Mouse (Mus musculus): ENCODE measurements around the gene Myo1e. TPM values are rescaled to one million over a fixed set of nuclear protein-coding genes. Genes with fewer than 3 reads are reported as not detected.

Myo1e gene
- polyA plus RNA-seq, 1 experiment: 9.4 TPM

- TF ChIP-seq CTCF (IDR thresholded peaks at IDR 0.05; ENCODE audit: extremely low read depth, insufficient read depth, low read length): no peak
- TF ChIP-seq POLR2A (IDR thresholded peaks at IDR 0.05; ENCODE audit: extremely low read depth, insufficient read depth, low read length): no peak
- no peaks in the 10 kb centered on the region for H3K4me1 ChIP-seq (ENCODE audit: control insufficient read depth, insufficient read depth, low read length)
- H3K4me3 ChIP-seq (ENCODE audit: insufficient read depth, low read length): no peak overlapping the region
- no peak overlapping the region for H3K27ac ChIP-seq (ENCODE audit: insufficient read depth, low read length)
These were observed 66.9 kb downstream of the Myo1e start for GRCm38 (mm10) chr9:70274071-70274470.

GRCm38 (mm10) chr9:70274476-70274875, 67.3 kb downstream of the Myo1e start:
- Histone ChIP-seq H3K4me3 (ENCODE audit: insufficient read depth, low read length) (no peak overlapping the region), H3K27ac (ENCODE audit: insufficient read depth, low read length) (no peak overlapping the region), H3K4me1 (ENCODE audit: control insufficient read depth, insufficient read depth, low read length) (no peaks in the 10 kb centered on the region)
- TF ChIP-seq CTCF (IDR thresholded peaks at IDR 0.05; ENCODE audit: extremely low read depth, insufficient read depth, low read length) (no peak), POLR2A (IDR thresholded peaks at IDR 0.05; ENCODE audit: extremely low read depth, insufficient read depth, low read length) (no peak)

- no peak for TF ChIP-seq CTCF (IDR thresholded peaks at IDR 0.05; ENCODE audit: extremely low read depth, insufficient read depth, low read length)
- no peak for TF ChIP-seq POLR2A (IDR thresholded peaks at IDR 0.05; ENCODE audit: extremely low read depth, insufficient read depth, low read length)
- Histone ChIP-seq H3K4me1 (ENCODE audit: control insufficient read depth, insufficient read depth, low read length) (no peaks in the 10 kb centered on the region), H3K4me3 (ENCODE audit: insufficient read depth, low read length) (no peak overlapping the region), H3K27ac (ENCODE audit: insufficient read depth, low read length) (no peak overlapping the region)
These were observed 67.9 kb downstream of the Myo1e start for GRCm38 (mm10) chr9:70274887-70275555.

- no peaks in the 10 kb centered on the region; the same call in 1 of the 2 replicates for H3K4me1 ChIP-seq (ENCODE audit: control insufficient read depth, insufficient read depth, low read length)
- no peak overlapping the region for H3K27ac ChIP-seq (ENCODE audit: insufficient read depth, low read length)
- TF ChIP-seq CTCF (IDR thresholded peaks at IDR 0.05; ENCODE audit: extremely low read depth, insufficient read depth, low read length) (no peak), POLR2A (IDR thresholded peaks at IDR 0.05; ENCODE audit: extremely low read depth, insufficient read depth, low read length) (no peak)
- H3K4me3 ChIP-seq (ENCODE audit: insufficient read depth, low read length): no peak overlapping the region
These were observed 69.9 kb downstream of the Myo1e start for GRCm38 (mm10) chr9:70277076-70277475.

GRCm38 (mm10) chr9:70277529-70277982, 70.4 kb downstream of the Myo1e start:
- no peak overlapping the region for H3K4me3 ChIP-seq (ENCODE audit: insufficient read depth, low read length)
- H3K4me1 ChIP-seq (ENCODE audit: control insufficient read depth, insufficient read depth, low read length): no peaks in the 10 kb centered on the region; the same call in 1 of the 2 replicates
- TF ChIP-seq POLR2A (IDR thresholded peaks at IDR 0.05; ENCODE audit: extremely low read depth, insufficient read depth, low read length): no peak
- TF ChIP-seq CTCF (IDR thresholded peaks at IDR 0.05; ENCODE audit: extremely low read depth, insufficient read depth, low read length): no peak
- H3K27ac ChIP-seq (ENCODE audit: insufficient read depth, low read length): no peak overlapping the region

GRCm38 (mm10) chr9:70281407-70281806, 74.3 kb downstream of the Myo1e start:
- TF ChIP-seq CTCF (IDR thresholded peaks at IDR 0.05; ENCODE audit: extremely low read depth, insufficient read depth, low read length): no peak
- no peak for TF ChIP-seq POLR2A (IDR thresholded peaks at IDR 0.05; ENCODE audit: extremely low read depth, insufficient read depth, low read length)
- no peak overlapping the region for H3K27ac ChIP-seq (ENCODE audit: insufficient read depth, low read length)
- no peak overlapping the region for H3K4me3 ChIP-seq (ENCODE audit: insufficient read depth, low read length)
- no peaks in the 10 kb centered on the region; the same call in 1 of the 2 replicates for H3K4me1 ChIP-seq (ENCODE audit: control insufficient read depth, insufficient read depth, low read length)

GRCm38 (mm10) chr9:70282107-70282506, 75.0 kb downstream of the Myo1e start:
- Histone ChIP-seq H3K27ac (ENCODE audit: insufficient read depth, low read length) (no peak overlapping the region), H3K4me3 (ENCODE audit: insufficient read depth, low read length) (no peak overlapping the region), H3K4me1 (ENCODE audit: control insufficient read depth, insufficient read depth, low read length) (no peaks in the 10 kb centered on the region; the same call in 1 of the 2 replicates)
- TF ChIP-seq POLR2A (IDR thresholded peaks at IDR 0.05; ENCODE audit: extremely low read depth, insufficient read depth, low read length) (no peak), CTCF (IDR thresholded peaks at IDR 0.05; ENCODE audit: extremely low read depth, insufficient read depth, low read length) (no peak)

- Histone ChIP-seq H3K4me3 (ENCODE audit: insufficient read depth, low read length) (no peak overlapping the region), H3K27ac (ENCODE audit: insufficient read depth, low read length) (no peak overlapping the region), H3K4me1 (ENCODE audit: control insufficient read depth, insufficient read depth, low read length) (no peaks in the 10 kb centered on the region; the same call in 1 of the 2 replicates)
- TF ChIP-seq POLR2A (IDR thresholded peaks at IDR 0.05; ENCODE audit: extremely low read depth, insufficient read depth, low read length) (no peak), CTCF (IDR thresholded peaks at IDR 0.05; ENCODE audit: extremely low read depth, insufficient read depth, low read length) (no peak)
These were observed 76.0 kb downstream of the Myo1e start for GRCm38 (mm10) chr9:70283151-70283550.

- Histone ChIP-seq H3K4me3 (ENCODE audit: insufficient read depth, low read length) (no peak overlapping the region), H3K4me1 (ENCODE audit: control insufficient read depth, insufficient read depth, low read length) (no peaks in the 10 kb centered on the region; the same call in 1 of the 2 replicates), H3K27ac (ENCODE audit: insufficient read depth, low read length) (no peak overlapping the region)
- TF ChIP-seq POLR2A (IDR thresholded peaks at IDR 0.05; ENCODE audit: extremely low read depth, insufficient read depth, low read length) (no peak), CTCF (IDR thresholded peaks at IDR 0.05; ENCODE audit: extremely low read depth, insufficient read depth, low read length) (no peak)
These were observed 77.5 kb downstream of the Myo1e start for GRCm38 (mm10) chr9:70284584-70285140.

GRCm38 (mm10) chr9:70290785-70291184, 83.6 kb downstream of the Myo1e start:
- TF ChIP-seq POLR2A (IDR thresholded peaks at IDR 0.05; ENCODE audit: extremely low read depth, insufficient read depth, low read length) (no peak), CTCF (IDR thresholded peaks at IDR 0.05; ENCODE audit: extremely low read depth, insufficient read depth, low read length) (no peak)
- Histone ChIP-seq H3K4me3 (ENCODE audit: insufficient read depth, low read length) (no peak overlapping the region), H3K4me1 (ENCODE audit: control insufficient read depth, insufficient read depth, low read length) (no peaks in the 10 kb centered on the region), H3K27ac (ENCODE audit: insufficient read depth, low read length) (no peak overlapping the region)
